Comparison of ENCODE assay signal across 11 mouse cellular contexts in genomic region chr2:174868743-174869369, GRCm38 (mm10).
DNase-seq lines count a peak whose midpoint lies in the region; ATAC-seq and TF ChIP-seq lines count a peak whose summit lies in the region.
"Had no signal": no experiment of that assay in that cellular context is flagged by ENCODE, and none has a peak within 500 bp of the region (broad histone marks: within the 10 kb centered on the region; RNA-seq: fewer than 3 reads in every experiment).

No protein-coding gene starts in this region.

- peak; percentile 47; the same call in 1 of the 2 replicates for ATAC-seq in heart, embryonic 16.5 days (replicated peaks; ENCODE audit: extremely low read depth, insufficient read depth, low FRiP score)
- no peak for ATAC-seq in limb, embryonic 12.5 days (ENCODE audit: insufficient number of reproducible peaks, insufficient read depth, low FRiP score, low TSS enrichment, low read depth)
- ATAC-seq: midbrain, embryonic 13.5 days had no signal

- no peaks in the 10 kb centered on the region for H3K36me3 ChIP-seq in heart, embryonic 16.5 days (ENCODE audit: control insufficient read depth, insufficient read depth)
- H3K36me3 ChIP-seq in heart, adult 2 months (ENCODE audit: control insufficient read depth, insufficient read depth, low read length), result no peaks in the 10 kb centered on the region
- H3K36me3 ChIP-seq in limb, embryonic 12.5 days, result no peaks in the 10 kb centered on the region
- H3K36me3 ChIP-seq in kidney, adult 2 months (ENCODE audit: control insufficient read depth, insufficient read depth, low read length), result no peaks in the 10 kb centered on the region
- H3K36me3 ChIP-seq: midbrain, embryonic 13.5 days had no signal

- TF ChIP-seq CTCF in heart, adult 2 months (IDR thresholded peaks at IDR 0.05), result no peak
- no peak for TF ChIP-seq CTCF in kidney, adult 2 months (conservative IDR thresholded peaks at IDR 0.05; ENCODE audit: insufficient read depth, insufficient read length, low read depth, low read length)

- 40% methylated on average over 8 of the region's 8 CpGs for WGBS in heart, embryonic 16.5 days
- 56% methylated on average over 8 of the region's 8 CpGs for WGBS in heart, adult 2 months
- WGBS in limb, embryonic 12.5 days, result 39% methylated on average over 8 of the region's 8 CpGs
- 65% methylated on average over 8 of the region's 8 CpGs for WGBS in kidney, adult 2 months

- peak overlapping the region; percentile 41; the same call in 1 of the 2 replicates for H3K9ac ChIP-seq in heart, embryonic 16.5 days (ENCODE audit: low read length)
- no peak overlapping the region for H3K9ac ChIP-seq in heart, adult 2 months (ENCODE audit: low read depth, low read length)
- no peak overlapping the region for H3K9ac ChIP-seq in limb, embryonic 12.5 days (replicated peaks)
- H3K9ac ChIP-seq: midbrain, embryonic 13.5 days had no signal

- TF ChIP-seq EP300 in heart, adult 2 months (IDR thresholded peaks at IDR 0.05; ENCODE audit: insufficient read depth, low read depth, low read length), result no peak

- no peaks in the 10 kb centered on the region for H3K27me3 ChIP-seq in heart, embryonic 16.5 days (ENCODE audit: control insufficient read depth, insufficient read depth, low read length)
- H3K27me3 ChIP-seq in heart, adult 2 months (ENCODE audit: control insufficient read depth, insufficient read depth, low read length), result no peaks in the 10 kb centered on the region
- no peaks in the 10 kb centered on the region for H3K27me3 ChIP-seq in limb, embryonic 12.5 days
- H3K27me3 ChIP-seq in kidney, adult 2 months (replicated peaks; ENCODE audit: control insufficient read depth, insufficient read depth, low read length), result no peaks in the 10 kb centered on the region
- H3K27me3 ChIP-seq: midbrain, embryonic 13.5 days had no signal

- H3K9me3 ChIP-seq in heart, embryonic 16.5 days (replicated peaks; ENCODE audit: control insufficient read depth, low read length), result no peaks in the 10 kb centered on the region
- H3K9me3 ChIP-seq in limb, embryonic 12.5 days, result no peaks in the 10 kb centered on the region
- H3K9me3 ChIP-seq: midbrain, embryonic 13.5 days had no signal

- no peaks in the 10 kb centered on the region for H3K79me2 ChIP-seq in heart, adult 2 months (replicated peaks; ENCODE audit: control insufficient read depth, insufficient read depth, low read length)

- no peak for TF ChIP-seq POLR2A in heart, adult 2 months (IDR thresholded peaks at IDR 0.05; ENCODE audit: insufficient read depth, low read depth, low read length)
- TF ChIP-seq POLR2A in kidney, adult 2 months (IDR thresholded peaks at IDR 0.05; ENCODE audit: low read depth, low read length), result no peak

- peaks cover 34% of the 10 kb centered on the region for H3K4me1 ChIP-seq in heart, embryonic 16.5 days (ENCODE audit: control insufficient read depth, insufficient read depth, low read length)
- H3K4me1 ChIP-seq in heart, adult 2 months (ENCODE audit: control insufficient read depth, insufficient read depth, low read length), result no peaks in the 10 kb centered on the region
- H3K4me1 ChIP-seq in limb, embryonic 12.5 days (replicated peaks), result peaks cover 67% of the 10 kb centered on the region
- H3K4me1 ChIP-seq in kidney, adult 2 months (ENCODE audit: control insufficient read depth, insufficient read depth, low read length), result no peaks in the 10 kb centered on the region

- no peak for DNase-seq in heart, adult 2 months
- peak; percentile 48 for DNase-seq in urinary bladder, postnatal 14 days (ENCODE audit: low spot score)
- no peak for DNase-seq in urinary bladder, postnatal 25 days (ENCODE audit: low spot score)
- no peak for DNase-seq in Muller cell, postnatal 12 days (ENCODE audit: inconsistent ontology term)
- no peak for DNase-seq in kidney, adult 2 months
- DNase-seq in retina, embryonic 14.5 days (ENCODE audit: low spot score), result no peak
- DNase-seq: kidney, postnatal 4 days; liver had no signal

- no peak overlapping the region for H3K4me2 ChIP-seq in heart, embryonic 16.5 days (ENCODE audit: low read depth, low read length)
- no peak overlapping the region for H3K4me2 ChIP-seq in limb, embryonic 12.5 days
- H3K4me2 ChIP-seq: midbrain, embryonic 13.5 days had no signal

- intact Hi-C loops in heart, adult 2 months (cut with DNase I), result no loop called here

- H3K27ac ChIP-seq in heart, embryonic 16.5 days (ENCODE audit: low read length), result peak overlapping the region; percentile 64
- no peak overlapping the region for H3K27ac ChIP-seq in heart, adult 2 months
- peak overlapping the region; percentile 87 for H3K27ac ChIP-seq in limb, embryonic 12.5 days
- H3K27ac ChIP-seq in kidney, adult 2 months (ENCODE audit: insufficient read depth, low read depth, low read length), result no peak overlapping the region
- H3K27ac ChIP-seq: midbrain, embryonic 13.5 days had no signal

- no peak overlapping the region for H3K4me3 ChIP-seq in heart, embryonic 16.5 days (ENCODE audit: low read length)
- no peak overlapping the region for H3K4me3 ChIP-seq in heart, adult 2 months
- H3K4me3 ChIP-seq in limb, embryonic 12.5 days (replicated peaks), result no peak overlapping the region
- H3K4me3 ChIP-seq in kidney, adult 2 months (ENCODE audit: insufficient read depth, low read depth, low read length), result no peak overlapping the region
- H3K4me3 ChIP-seq: midbrain, embryonic 13.5 days had no signal

Comparison
In these comparisons a context has a peak if more than half of its experiments do, and no peak if none do; other contexts are left out.
1. H3K27ac ChIP-seq: peak in heart, embryonic 16.5 days (single experiment) and limb, embryonic 12.5 days (single experiment); none in heart, adult 2 months (single experiment) and kidney, adult 2 months (single experiment).